Mouse (Mus musculus): ENCODE data around the gene Grip1. TPM values are rescaled to one million over a fixed set of nuclear protein-coding genes. Genes with fewer than 3 reads are reported as not detected.

The Grip1 gene
- polyA plus RNA-seq, 1 experiment from 2014 or later: 4.1 TPM

DNA sequence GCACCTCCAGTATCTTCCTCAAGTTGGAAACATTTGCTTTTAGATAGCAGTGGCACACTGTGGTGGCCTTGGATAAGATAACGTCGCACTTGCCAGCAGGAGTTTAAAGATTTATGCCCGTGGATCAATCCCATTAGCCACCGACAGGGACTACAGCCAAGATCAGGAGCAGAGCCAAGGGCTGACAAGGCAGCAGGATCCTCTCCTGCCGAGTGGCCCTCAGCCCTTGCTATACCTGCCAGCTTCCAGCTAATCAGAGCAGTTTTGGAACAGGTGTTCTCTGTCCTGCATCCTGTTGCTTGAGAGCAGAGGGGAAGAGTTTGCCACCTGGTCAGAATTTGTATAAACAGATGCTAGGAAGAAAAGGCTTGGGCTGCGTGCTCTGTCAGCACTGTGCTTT lies 348.8 kb downstream of the Grip1 start:
- Histone ChIP-seq H3K27me3 (no peaks in the 10 kb centered on the region; the same call in 1 of the 2 replicates), H3K4me1 (peaks cover 8% of the 10 kb centered on the region; the same call in 1 of the 2 replicates), H3K27ac (no peak overlapping the region), H3K9ac (no peak overlapping the region), H3K36me3 (no peaks in the 10 kb centered on the region), H3K4me2 (no peak overlapping the region), H3K4me3 (replicated peaks) (no peak overlapping the region), H3K9me3 (replicated peaks) (no peaks in the 10 kb centered on the region)
- no peak for ATAC-seq (replicated peaks; ENCODE audit: low FRiP score)
- WGBS: 51% methylated on average over 6 of the region's 6 CpGs

DNA sequence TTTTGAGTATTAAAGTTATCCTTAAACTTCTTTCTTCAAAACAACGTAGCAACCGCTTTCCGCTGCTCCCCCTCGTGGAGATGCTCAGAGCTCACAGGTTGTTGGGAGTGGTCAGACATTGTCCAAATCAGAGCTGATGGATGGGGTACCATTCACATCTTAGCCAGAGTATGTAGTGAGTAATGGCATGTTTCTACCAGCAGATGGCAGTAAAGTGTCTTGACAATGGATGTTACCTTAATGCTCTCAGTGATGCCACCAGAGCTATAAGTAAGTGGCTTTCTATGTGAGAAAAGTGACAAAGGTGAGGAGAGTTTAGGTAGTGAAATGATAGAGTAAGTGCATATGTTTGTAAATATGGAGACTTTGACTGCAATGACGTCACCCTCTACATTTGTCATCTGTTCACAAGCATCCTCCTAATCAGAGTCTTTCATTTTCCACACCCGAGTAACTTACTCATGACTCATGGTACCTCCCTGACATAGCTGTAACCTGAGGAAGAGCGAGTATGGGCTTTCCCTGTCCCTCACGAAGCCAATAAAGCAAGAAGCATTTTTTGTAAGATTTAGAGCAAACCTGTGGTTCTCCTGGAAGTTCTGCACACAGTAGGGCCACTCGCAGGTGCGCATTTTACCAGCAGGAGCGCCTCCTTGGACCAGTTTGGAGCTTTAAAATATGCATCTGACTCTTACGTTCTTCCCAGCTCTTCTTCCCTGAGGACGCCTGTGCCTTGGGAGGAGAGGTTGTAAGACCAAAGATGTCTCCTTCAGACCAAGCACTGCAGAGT lies 350.2 kb downstream of the Grip1 start:
- Histone ChIP-seq H3K36me3 (no peaks in the 10 kb centered on the region), H3K27ac (no peak overlapping the region), H3K27me3 (no peaks in the 10 kb centered on the region; the same call in 1 of the 2 replicates), H3K9me3 (replicated peaks) (no peaks in the 10 kb centered on the region), H3K4me2 (no peak overlapping the region), H3K4me1 (peaks cover 8% of the 10 kb centered on the region; the same call in 1 of the 2 replicates), H3K9ac (no peak overlapping the region), H3K4me3 (replicated peaks) (no peak overlapping the region)
- WGBS: 60% methylated on average over 13 of the region's 13 CpGs
- peak; percentile 67; the same call in 1 of the 2 replicates for ATAC-seq (replicated peaks; ENCODE audit: low FRiP score)

DNA sequence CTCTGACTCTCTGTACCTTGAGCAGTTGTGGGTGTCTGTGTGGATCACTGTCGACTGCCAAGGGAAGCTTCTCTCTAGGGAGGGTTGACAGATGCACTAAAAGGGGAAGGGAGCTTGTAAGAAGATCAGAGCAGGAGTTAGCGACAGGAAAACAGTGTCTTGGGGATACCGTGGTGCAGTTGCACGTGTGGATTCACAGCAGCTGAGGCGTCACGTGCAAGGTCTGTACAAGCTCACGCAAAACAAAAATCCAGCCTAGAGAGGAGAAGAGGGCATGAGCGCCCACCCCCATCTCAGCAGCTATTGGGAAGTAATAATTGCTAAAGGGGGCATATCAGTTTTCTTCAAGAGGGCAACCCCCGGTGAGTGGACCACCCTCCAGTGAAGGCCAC lies 350.8 kb downstream of the Grip1 start:
- no peak for ATAC-seq (replicated peaks; ENCODE audit: low FRiP score)
- Histone ChIP-seq H3K4me1 (peaks cover 8% of the 10 kb centered on the region; the same call in 1 of the 2 replicates), H3K27me3 (no peaks in the 10 kb centered on the region; the same call in 1 of the 2 replicates), H3K9ac (no peak overlapping the region), H3K4me3 (replicated peaks) (no peak overlapping the region), H3K27ac (no peak overlapping the region), H3K9me3 (replicated peaks) (no peaks in the 10 kb centered on the region), H3K36me3 (no peaks in the 10 kb centered on the region), H3K4me2 (no peak overlapping the region)
- 69% methylated on average over 9 of the region's 9 CpGs for WGBS

GRCm38 (mm10) chr10:119805082-119805481 lies 351.5 kb downstream of the Grip1 start:
- no peaks in the 10 kb centered on the region for H3K36me3 ChIP-seq
- H3K4me1 ChIP-seq: peaks cover 8% of the 10 kb centered on the region; the same call in 1 of the 2 replicates
- H3K4me2 ChIP-seq: no peak overlapping the region
- no peak for ATAC-seq (replicated peaks; ENCODE audit: low FRiP score)
- no peak overlapping the region for H3K4me3 ChIP-seq (replicated peaks)
- 82% methylated on average over 7 of the region's 7 CpGs for WGBS
- H3K9me3 ChIP-seq (replicated peaks): no peaks in the 10 kb centered on the region
- H3K27ac ChIP-seq: no peak overlapping the region
- H3K27me3 ChIP-seq: no peaks in the 10 kb centered on the region; the same call in 1 of the 2 replicates
- no peak overlapping the region for H3K9ac ChIP-seq

GRCm38 (mm10) chr10:119806151-119806550 lies 352.5 kb downstream of the Grip1 start:
- Histone ChIP-seq H3K9me3 (replicated peaks) (no peaks in the 10 kb centered on the region), H3K27me3 (no peaks in the 10 kb centered on the region; the same call in 1 of the 2 replicates), H3K4me1 (peaks cover 8% of the 10 kb centered on the region; the same call in 1 of the 2 replicates), H3K36me3 (no peaks in the 10 kb centered on the region), H3K4me2 (no peak overlapping the region), H3K27ac (no peak overlapping the region), H3K4me3 (replicated peaks) (no peak overlapping the region), H3K9ac (no peak overlapping the region)
- ATAC-seq (replicated peaks; ENCODE audit: low FRiP score): no peak
- WGBS: 19% methylated on average over 8 of the region's 8 CpGs

GRCm38 (mm10) chr10:119808384-119808783 lies 354.8 kb downstream of the Grip1 start:
- Histone ChIP-seq H3K4me3 (replicated peaks) (no peak overlapping the region), H3K4me2 (no peak overlapping the region), H3K9ac (no peak overlapping the region), H3K27ac (no peak overlapping the region), H3K27me3 (no peaks in the 10 kb centered on the region; the same call in 1 of the 2 replicates), H3K36me3 (no peaks in the 10 kb centered on the region), H3K4me1 (peaks cover 8% of the 10 kb centered on the region; the same call in 1 of the 2 replicates), H3K9me3 (replicated peaks) (no peaks in the 10 kb centered on the region)
- no peak for ATAC-seq (replicated peaks; ENCODE audit: low FRiP score)
- 91% methylated on average over 5 of the region's 5 CpGs for WGBS

DNA sequence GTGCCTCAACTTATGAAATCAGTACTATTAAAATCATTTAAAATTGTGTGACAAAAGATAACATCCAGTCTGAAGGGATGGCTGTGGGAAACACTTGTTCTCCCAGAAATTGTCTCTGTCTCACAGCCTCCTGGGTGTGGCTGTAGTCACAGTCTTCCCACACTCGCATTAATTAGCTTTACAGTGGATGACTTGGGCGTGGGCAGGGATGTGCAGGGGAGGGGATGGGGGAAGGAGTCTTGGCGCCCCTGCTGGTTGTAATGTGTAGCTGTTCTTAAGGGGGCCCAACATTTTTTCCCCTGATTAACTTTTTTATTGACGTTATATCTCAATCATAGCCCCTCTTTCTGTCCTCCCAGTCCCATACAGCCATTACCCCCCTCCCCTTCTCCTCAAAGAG lies 360.5 kb downstream of the Grip1 start:
- Histone ChIP-seq H3K4me2 (no peak overlapping the region), H3K4me3 (replicated peaks) (no peak overlapping the region), H3K9ac (no peak overlapping the region), H3K9me3 (replicated peaks) (no peaks in the 10 kb centered on the region), H3K27ac (no peak overlapping the region), H3K36me3 (no peaks in the 10 kb centered on the region), H3K4me1 (peaks cover 7% of the 10 kb centered on the region), H3K27me3 (no peaks in the 10 kb centered on the region)
- no peak for ATAC-seq (replicated peaks; ENCODE audit: low FRiP score)
- WGBS: 82% methylated on average over 4 of the region's 4 CpGs

DNA sequence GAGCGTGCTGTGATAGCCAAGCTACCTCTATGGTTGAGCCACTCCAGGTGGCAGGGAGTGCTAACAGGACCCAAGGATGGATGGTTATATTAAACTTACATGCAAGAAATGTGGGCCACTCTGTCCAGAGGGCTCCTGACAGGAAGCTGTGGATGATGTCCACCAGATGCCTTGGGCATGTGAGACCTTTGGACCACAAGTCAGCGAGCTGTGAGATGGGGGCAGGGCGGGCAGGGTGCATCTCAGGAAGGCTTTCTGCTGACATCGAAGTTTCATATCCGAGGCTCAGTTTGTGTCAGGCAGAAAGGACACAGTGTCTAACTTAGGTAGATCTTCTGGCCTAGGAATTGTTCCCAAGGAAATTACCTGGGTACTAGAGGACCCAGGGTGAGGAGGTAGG lies 362.4 kb downstream of the Grip1 start:
- Histone ChIP-seq H3K27me3 (peaks cover 3% of the 10 kb centered on the region; the same call in 1 of the 2 replicates), H3K9me3 (replicated peaks) (no peaks in the 10 kb centered on the region), H3K4me1 (peaks cover 14% of the 10 kb centered on the region), H3K4me3 (replicated peaks) (no peak overlapping the region), H3K27ac (no peak overlapping the region), H3K36me3 (no peaks in the 10 kb centered on the region), H3K9ac (no peak overlapping the region), H3K4me2 (no peak overlapping the region)
- ATAC-seq (replicated peaks; ENCODE audit: low FRiP score): peak; percentile 66; the same call in 1 of the 2 replicates
- WGBS: 48% methylated on average over 5 of the region's 5 CpGs

DNA sequence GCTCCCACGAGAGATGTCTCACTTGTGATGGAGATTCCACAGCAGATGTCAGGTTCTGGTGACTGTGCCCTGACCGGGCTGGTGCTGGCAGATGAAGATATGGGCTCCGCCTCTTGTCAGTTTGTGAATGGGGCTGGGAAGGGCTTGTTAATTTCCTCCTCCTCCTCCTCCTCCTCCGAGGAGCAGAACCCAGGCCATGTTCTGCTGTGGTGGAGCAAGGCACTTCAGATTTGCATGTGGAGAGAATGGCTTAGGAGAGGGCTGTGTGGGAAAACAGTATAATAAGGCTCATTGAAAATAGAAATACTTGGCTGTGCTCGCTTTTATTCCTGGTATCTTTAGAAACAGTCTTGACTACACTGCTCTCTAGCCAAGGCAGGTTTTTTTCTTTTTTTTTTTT lies 364.8 kb downstream of the Grip1 start:
- no peak overlapping the region for H3K4me2 ChIP-seq
- 61% methylated on average over 5 of the region's 5 CpGs for WGBS
- ATAC-seq (replicated peaks; ENCODE audit: low FRiP score): no peak

GRCm38 (mm10) chr10:119819102-119819681 lies 365.6 kb downstream of the Grip1 start:
- Histone ChIP-seq H3K4me3 (replicated peaks) (peak overlapping the region; percentile 19), H3K4me1 (peaks cover 19% of the 10 kb centered on the region), H3K27ac (no peak overlapping the region), H3K36me3 (no peaks in the 10 kb centered on the region), H3K27me3 (peaks cover 3% of the 10 kb centered on the region; the same call in 1 of the 2 replicates), H3K9me3 (replicated peaks) (no peaks in the 10 kb centered on the region), H3K9ac (no peak overlapping the region), H3K4me2 (peak overlapping the region; percentile 52)
- WGBS: 38% methylated on average over 17 of the region's 17 CpGs
- peak; percentile 29; the same call in 1 of the 2 replicates for ATAC-seq (replicated peaks; ENCODE audit: low FRiP score)

More for the DNA sequence above, 364.8 kb downstream of the Grip1 start:
- Histone ChIP-seq H3K36me3 (no peaks in the 10 kb centered on the region), H3K27me3 (peaks cover 3% of the 10 kb centered on the region; the same call in 1 of the 2 replicates), H3K9ac (no peak overlapping the region), H3K4me3 (replicated peaks) (no peak overlapping the region), H3K4me1 (peaks cover 14% of the 10 kb centered on the region), H3K27ac (no peak overlapping the region), H3K9me3 (replicated peaks) (no peaks in the 10 kb centered on the region)

- no peak for ATAC-seq (replicated peaks; ENCODE audit: low FRiP score)
- Histone ChIP-seq H3K4me2 (peak overlapping the region; percentile 52), H3K4me1 (peaks cover 19% of the 10 kb centered on the region), H3K36me3 (no peaks in the 10 kb centered on the region), H3K27ac (no peak overlapping the region), H3K9me3 (replicated peaks) (no peaks in the 10 kb centered on the region), H3K27me3 (peaks cover 3% of the 10 kb centered on the region; the same call in 1 of the 2 replicates), H3K4me3 (replicated peaks) (peak overlapping the region; percentile 19; the same call in 1 of the 2 replicates), H3K9ac (no peak overlapping the region)
- WGBS: 55% methylated on average over 5 of the region's 5 CpGs
Measured at GRCm38 (mm10) chr10:119819740-119820139, 366.1 kb downstream of the Grip1 start.

DNA sequence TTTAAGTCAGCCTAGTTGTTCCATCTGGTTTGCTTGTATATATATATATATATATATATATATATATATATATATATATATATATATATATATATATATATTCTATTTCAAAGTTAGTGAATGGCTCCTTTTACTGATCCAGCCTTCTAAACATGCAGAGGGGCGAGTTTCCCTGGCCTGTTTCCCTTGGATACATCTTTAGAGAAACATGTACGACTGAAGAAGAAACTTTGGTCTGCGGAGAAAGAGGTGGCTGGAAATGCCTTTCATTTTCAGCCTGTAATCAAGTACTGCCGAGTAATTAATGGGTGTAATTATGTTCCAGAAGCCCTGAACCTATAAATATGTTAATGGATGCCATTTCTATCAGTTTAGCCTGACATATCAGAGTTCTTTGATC lies 366.8 kb downstream of the Grip1 start:
- H3K9ac ChIP-seq: no peak overlapping the region
- no peaks in the 10 kb centered on the region for H3K36me3 ChIP-seq
- no peak overlapping the region for H3K4me2 ChIP-seq
- no peak for ATAC-seq (replicated peaks; ENCODE audit: low FRiP score)
- H3K9me3 ChIP-seq (replicated peaks): no peaks in the 10 kb centered on the region
- no peak overlapping the region for H3K27ac ChIP-seq
- H3K4me3 ChIP-seq (replicated peaks): no peak overlapping the region
- H3K4me1 ChIP-seq: peaks cover 19% of the 10 kb centered on the region
- 61% methylated on average over 4 of the region's 4 CpGs for WGBS
- H3K27me3 ChIP-seq: peaks cover 3% of the 10 kb centered on the region; the same call in 1 of the 2 replicates
